Mouse (Mus musculus) erythroblast, embryonic 14.5 days (primary cell): ENCODE measurements around the gene Pdzrn3. TPM values are rescaled to one million over a fixed set of nuclear protein-coding genes. Genes with fewer than 3 reads are reported as not detected.

Experiments
- H3K27me3 ChIP-seq: 2 replicates; pipeline ENCODE4 v1.6.1; 2012; ENCODE audit warnings: inconsistent platforms; ENCODE audit not compliant: control insufficient read depth
- H3K36me3 ChIP-seq: 2 replicates; pipeline ENCODE4 v1.6.1; 2012; ENCODE audit warnings: mild to moderate bottlenecking, inconsistent platforms; ENCODE audit not compliant: control insufficient read depth
- H3K4me1 ChIP-seq: 2 replicates; pipeline ENCODE4 v1.6.1; 2012; ENCODE audit warnings: inconsistent platforms; ENCODE audit not compliant: control insufficient read depth
- H3K4me3 ChIP-seq: replicated peaks from 2 replicates; pipeline ENCODE3; 2012; ENCODE audit warnings: moderate library complexity, mild to moderate bottlenecking, inconsistent platforms
- H3K9me3 ChIP-seq: 2 replicates; pipeline ENCODE4 v1.6.1; 2012; ENCODE audit warnings: low read length, inconsistent platforms, mixed read lengths; ENCODE audit not compliant: control insufficient read depth
- GATA1 ChIP-seq: IDR thresholded peaks from 2 replicates; pipeline ENCODE4 v1.6.1; 2012; ENCODE audit warnings: low read length, inconsistent platforms, mixed read lengths
- TAL1 ChIP-seq: IDR thresholded peaks from 3 replicates; pipeline ENCODE4 v1.6.1; 2012; ENCODE audit warnings: low read length, inconsistent platforms, mixed read lengths
- polyA plus RNA-seq: library from polyadenylated mRNA; stranded (reverse); fragments of >175 nt; gene quantifications from 2 replicates; pipeline ENCODE4 v1.2.3, GENCODE M21; 2012

Gene Pdzrn3
- polyA plus RNA-seq, 1 experiment = not detected

GRCm38 (mm10) chr6:101374721-101375120 is 3.0 kb downstream of the Pdzrn3 start:
- H3K4me1 ChIP-seq = no peaks in the 10 kb centered on the region
- TF ChIP-seq GATA1 (no peak), TAL1 (no peak)
- no peaks in the 10 kb centered on the region; the same call in 1 of the 2 replicates for H3K9me3 ChIP-seq
- H3K36me3 ChIP-seq = no peaks in the 10 kb centered on the region
- H3K27me3 ChIP-seq = peaks cover 38% of the 10 kb centered on the region
- H3K4me3 ChIP-seq = no peak overlapping the region

GRCm38 (mm10) chr6:101374186-101374585 is 3.5 kb downstream of the Pdzrn3 start:
- peaks cover 32% of the 10 kb centered on the region for H3K27me3 ChIP-seq
- no peaks in the 10 kb centered on the region; the same call in 1 of the 2 replicates for H3K9me3 ChIP-seq

DNA sequence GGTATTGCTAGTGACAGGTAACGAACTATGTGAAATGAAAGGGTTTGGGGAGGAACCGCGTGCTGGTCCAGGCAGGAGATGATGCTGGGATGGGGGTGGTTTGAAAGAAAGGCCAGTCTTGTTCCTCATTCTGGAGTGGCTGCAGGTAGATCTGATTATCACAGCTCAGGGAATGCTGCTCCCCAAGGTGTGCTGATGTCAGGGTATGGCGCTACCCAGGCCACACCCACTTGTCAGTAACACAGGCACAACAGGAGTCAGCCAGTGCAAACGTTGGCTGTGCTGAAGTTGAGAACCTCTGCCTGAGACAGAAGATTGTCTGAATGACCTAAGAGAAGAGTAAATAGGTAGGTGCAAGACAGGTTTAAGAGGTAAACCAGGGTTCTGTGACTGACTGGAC is 4.7 kb downstream of the Pdzrn3 start:
- Histone ChIP-seq H3K27me3 (peaks cover 24% of the 10 kb centered on the region), H3K4me3 (no peak overlapping the region), H3K9me3 (no peaks in the 10 kb centered on the region; the same call in 1 of the 2 replicates), H3K36me3 (no peaks in the 10 kb centered on the region), H3K4me1 (no peaks in the 10 kb centered on the region)
- TF ChIP-seq TAL1 (no peak), GATA1 (no peak)

More at GRCm38 (mm10) chr6:101374186-101374585, 3.5 kb downstream of the Pdzrn3 start:
- Histone ChIP-seq H3K4me1 (no peaks in the 10 kb centered on the region), H3K36me3 (no peaks in the 10 kb centered on the region), H3K4me3 (no peak overlapping the region)
- TF ChIP-seq GATA1 = no peak

GRCm38 (mm10) chr6:101366809-101367602 is 10.7 kb downstream of the Pdzrn3 start:
- H3K27me3 ChIP-seq = no peaks in the 10 kb centered on the region
- H3K4me3 ChIP-seq = no peak overlapping the region
- no peaks in the 10 kb centered on the region for H3K36me3 ChIP-seq
- H3K9me3 ChIP-seq = no peaks in the 10 kb centered on the region
- H3K4me1 ChIP-seq = no peaks in the 10 kb centered on the region
- TF ChIP-seq TAL1 (no peak), GATA1 (no peak)

DNA sequence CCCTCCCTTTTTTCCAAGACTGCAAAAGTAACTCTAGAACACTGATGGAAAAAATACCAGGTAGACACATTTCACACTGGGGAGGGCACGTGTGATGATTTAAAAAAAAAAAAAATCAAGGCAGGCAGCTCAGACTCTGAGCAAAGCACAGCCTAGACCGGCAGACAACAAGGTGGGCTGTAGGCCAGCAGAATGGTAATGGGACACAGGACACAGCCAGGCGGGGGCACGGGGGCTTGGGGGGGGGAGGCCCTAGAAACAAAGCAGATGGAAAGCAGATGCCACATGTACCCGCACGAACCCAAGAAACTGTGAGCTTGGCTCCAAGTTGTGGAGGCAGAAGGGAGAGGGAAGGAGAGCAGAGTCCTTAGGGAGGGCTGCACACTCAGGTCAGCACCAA is 11.9 kb downstream of the Pdzrn3 start:
- no peaks in the 10 kb centered on the region for H3K36me3 ChIP-seq
- TF ChIP-seq GATA1 (no peak), TAL1 (no peak)
- no peaks in the 10 kb centered on the region for H3K4me1 ChIP-seq
- H3K4me3 ChIP-seq = no peak overlapping the region
- H3K27me3 ChIP-seq = no peaks in the 10 kb centered on the region
- H3K9me3 ChIP-seq = no peaks in the 10 kb centered on the region

GRCm38 (mm10) chr6:101363904-101364303 is 13.8 kb downstream of the Pdzrn3 start:
- TF ChIP-seq GATA1 = no peak
- TF ChIP-seq TAL1 = no peak
- Histone ChIP-seq H3K4me1 (no peaks in the 10 kb centered on the region), H3K4me3 (no peak overlapping the region), H3K36me3 (no peaks in the 10 kb centered on the region), H3K9me3 (no peaks in the 10 kb centered on the region), H3K27me3 (no peaks in the 10 kb centered on the region)

DNA sequence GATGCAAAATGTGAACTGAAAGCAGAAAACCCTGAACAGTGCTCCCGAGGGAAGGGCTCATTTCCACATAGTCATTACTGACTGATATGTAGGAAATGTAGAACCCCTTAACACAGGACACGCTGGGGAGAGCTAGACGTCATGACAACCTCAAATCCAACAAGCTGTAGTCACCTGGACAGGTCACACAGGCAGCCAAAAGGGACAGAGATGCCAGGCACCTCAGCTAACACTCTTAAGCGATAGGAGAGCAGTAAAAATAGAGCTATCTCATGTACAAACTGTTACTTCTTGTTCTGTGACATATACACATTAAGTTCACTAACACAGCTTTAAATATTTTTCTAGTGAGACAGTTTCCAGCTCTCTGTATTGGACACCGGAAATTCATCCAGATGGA is 15.0 kb downstream of the Pdzrn3 start:
- no peaks in the 10 kb centered on the region for H3K9me3 ChIP-seq
- no peak for TF ChIP-seq GATA1
- no peak for TF ChIP-seq TAL1

DNA sequence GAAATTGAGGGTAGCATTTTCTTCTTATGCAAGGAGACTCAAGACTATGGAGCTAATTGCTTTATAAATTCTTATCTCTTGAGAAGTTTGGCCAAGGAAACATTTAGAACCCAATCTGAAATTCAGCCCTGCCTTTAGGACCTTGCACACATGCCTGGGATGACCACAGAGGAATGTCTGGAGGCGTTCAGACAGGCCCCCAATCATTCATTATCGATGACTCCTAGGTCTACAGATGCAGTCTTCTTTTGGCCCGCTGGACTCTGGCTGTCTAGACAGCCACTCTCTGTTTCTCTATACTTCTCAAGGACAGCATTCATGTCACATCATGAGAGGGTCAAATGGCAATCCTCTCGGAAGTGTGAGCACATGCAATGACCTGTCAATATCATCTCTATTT is 15.4 kb downstream of the Pdzrn3 start:
- Histone ChIP-seq H3K27me3 (no peaks in the 10 kb centered on the region), H3K36me3 (no peaks in the 10 kb centered on the region), H3K9me3 (no peaks in the 10 kb centered on the region), H3K4me3 (no peak overlapping the region), H3K4me1 (no peaks in the 10 kb centered on the region)
- TF ChIP-seq GATA1 (no peak), TAL1 (no peak)

More for the DNA sequence above, 15.0 kb downstream of the Pdzrn3 start:
- H3K36me3 ChIP-seq = no peaks in the 10 kb centered on the region
- no peaks in the 10 kb centered on the region for H3K27me3 ChIP-seq
- H3K4me3 ChIP-seq = no peak overlapping the region
- no peaks in the 10 kb centered on the region for H3K4me1 ChIP-seq

DNA sequence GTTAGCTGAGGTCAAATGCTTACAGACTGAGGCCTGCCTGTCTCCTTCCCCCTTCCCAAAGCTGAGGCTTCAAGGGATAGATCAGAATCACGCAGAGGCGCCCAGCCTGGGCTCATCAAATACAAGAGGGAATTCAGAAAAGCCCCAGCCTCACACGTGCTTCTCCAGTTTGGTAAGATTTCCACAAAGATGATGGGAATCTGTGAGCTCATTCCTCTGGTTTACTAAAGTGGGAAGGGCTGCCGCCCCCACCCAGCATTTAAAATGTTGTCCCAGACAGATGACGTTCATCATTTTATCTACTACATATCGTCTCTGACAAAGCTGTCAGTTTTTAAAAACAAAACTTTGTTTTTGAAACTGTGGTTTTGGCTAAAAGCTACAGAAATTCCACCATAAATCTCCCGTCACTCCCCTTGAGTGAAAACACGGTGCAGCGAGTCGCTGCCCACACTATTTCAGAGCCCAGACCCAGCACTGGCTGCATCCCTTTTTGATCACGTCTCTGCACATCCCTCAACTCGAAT is 17.4 kb downstream of the Pdzrn3 start:
- Histone ChIP-seq H3K4me3 (no peak overlapping the region), H3K4me1 (no peaks in the 10 kb centered on the region), H3K36me3 (no peaks in the 10 kb centered on the region), H3K27me3 (no peaks in the 10 kb centered on the region), H3K9me3 (no peaks in the 10 kb centered on the region)
- TF ChIP-seq GATA1 (no peak), TAL1 (no peak)
